Mouse (Mus musculus) heart, embryonic 14.5 days (tissue): ENCODE results near the gene Setd3. TPM values are rescaled to one million over a fixed set of nuclear protein-coding genes. Genes with fewer than 3 reads are reported as not detected.

Experiments
- ATAC-seq: fragments of 200-750 bp; cut with Nextera tagmentation; 2 replicates; pipeline ENCODE4 v1.8.0; 2017; ENCODE audit warnings: low read depth, moderate TSS enrichment; ENCODE audit not compliant: insufficient number of reproducible peaks, insufficient read depth, low FRiP score
- H3K27ac ChIP-seq, 2 experiments: fragments of 200-500 bp in 1 of 2; fragments of 300-500 bp in 1 of 2; sonication (generic) in 1 of 2; replicated peaks in 1 of 2; 2 replicates each; pipeline ENCODE4 v1.5.1; 2012 to 2014; ENCODE audit warnings: low read depth in 2 of 2, low read length in 2 of 2, control low read depth in 1 of 2, mild to moderate bottlenecking in 1 of 2, mixed read lengths in 1 of 2; ENCODE audit not compliant: control insufficient read depth in 1 of 2, insufficient read depth in 1 of 2
- H3K27me3 ChIP-seq: fragments of 300-500 bp; sonication (generic); 2 replicates; pipeline ENCODE4 v1.6.1; 2014; ENCODE audit warnings: mild to moderate bottlenecking, low read length, control low read depth; ENCODE audit not compliant: control insufficient read depth, insufficient read depth
- H3K36me3 ChIP-seq: fragments of 300-500 bp; sonication (generic); 2 replicates; pipeline ENCODE4 v1.6.1; 2014; ENCODE audit warnings: mild to moderate bottlenecking, control low read depth, low read length, mixed read lengths; ENCODE audit not compliant: control insufficient read depth, insufficient read depth
- H3K4me1 ChIP-seq, 2 experiments: fragments of 200-500 bp in 1 of 2; fragments of 300-500 bp in 1 of 2; sonication (generic) in 1 of 2; 2 replicates each; pipeline ENCODE4 v1.6.1; 2012 to 2014; ENCODE audit warnings: low read length in 2 of 2, control low read depth in 1 of 2, mixed read lengths in 1 of 2; ENCODE audit not compliant: control insufficient read depth in 2 of 2, insufficient read depth in 2 of 2
- H3K4me2 ChIP-seq: fragments of 300-500 bp; sonication (generic); 2 replicates; pipeline ENCODE4 v1.6.1; 2014; ENCODE audit warnings: mild to moderate bottlenecking, low read length
- H3K4me3 ChIP-seq, 2 experiments: fragments of 200-500 bp in 1 of 2; fragments of 300-500 bp in 1 of 2; sonication (generic) in 1 of 2; 2 replicates each; pipeline ENCODE4 v1.5.1; 2012 to 2014; ENCODE audit warnings: low read length in 2 of 2, mild to moderate bottlenecking in 2 of 2, control low read depth in 1 of 2, low read depth in 1 of 2, moderate library complexity in 1 of 2; ENCODE audit not compliant: control insufficient read depth in 1 of 2, insufficient read depth in 1 of 2
- H3K9ac ChIP-seq: fragments of 300-500 bp; sonication (generic); 2 replicates; pipeline ENCODE4 v1.6.1; 2014; ENCODE audit warnings: mild to moderate bottlenecking, low read length
- H3K9me3 ChIP-seq: fragments of 300-500 bp; sonication (generic); 2 replicates; pipeline ENCODE4 v1.6.1; 2016; ENCODE audit warnings: low read length, control low read depth; ENCODE audit not compliant: control insufficient read depth
- WGBS: fragments of 180-500 bp; shearing (Covaris S2); extraction: QIAGEN DNeasy Blood & Tissue Kit; methylation state at CpG from one replicate; pipeline ENCODE4 v1.1.7; 2014; 5-methylcytosine and 5-hydroxymethylcytosine counted together
- polyA plus RNA-seq: library from polyadenylated mRNA; unstranded; fragments of >200 nt; fragmentation: Nextera tagmentation; extraction: Ambion mirVana; gene quantifications from 2 replicates; pipeline ENCODE4 v1.2.1, GENCODE M21; 2014

The Setd3 gene
- polyA plus RNA-seq, 1 experiment from 2014 or later, result 68.2 TPM

- Histone ChIP-seq H3K27ac (no peak overlapping the region), H3K9me3 (no peaks in the 10 kb centered on the region), H3K27me3 (no peaks in the 10 kb centered on the region), H3K4me1 (no peaks in the 10 kb centered on the region; a peak in 2 of 4 replicates), H3K4me2 (no peak overlapping the region), H3K4me3 (no peak overlapping the region), H3K36me3 (no peaks in the 10 kb centered on the region), H3K9ac (no peak overlapping the region)
- 56% methylated on average over 18 of the region's 18 CpGs for WGBS
- ATAC-seq, result no peak
These were observed 80.7 kb downstream of the Setd3 start for GRCm38 (mm10) chr12:108098201-108098980.

- WGBS, result 85% methylated on average over 8 of the region's 8 CpGs
- Histone ChIP-seq H3K9ac (no peak overlapping the region), H3K27ac (no peak overlapping the region), H3K9me3 (no peaks in the 10 kb centered on the region), H3K36me3 (no peaks in the 10 kb centered on the region), H3K4me3 (no peak overlapping the region), H3K27me3 (no peaks in the 10 kb centered on the region), H3K4me2 (no peak overlapping the region), H3K4me1 (no peaks in the 10 kb centered on the region; a peak in 1 of 4 replicates)
- no peak for ATAC-seq
These were observed 81.5 kb downstream of the Setd3 start for GRCm38 (mm10) chr12:108097643-108098042.

- 76% methylated on average over 9 of the region's 9 CpGs for WGBS
- Histone ChIP-seq H3K4me3 (no peak overlapping the region), H3K4me2 (no peak overlapping the region), H3K9me3 (no peaks in the 10 kb centered on the region), H3K4me1 (no peaks in the 10 kb centered on the region), H3K27ac (no peak overlapping the region), H3K27me3 (no peaks in the 10 kb centered on the region), H3K9ac (no peak overlapping the region), H3K36me3 (no peaks in the 10 kb centered on the region)
- no peak for ATAC-seq
These were observed 90.9 kb downstream of the Setd3 start for GRCm38 (mm10) chr12:108088253-108088652.

GRCm38 (mm10) chr12:108087489-108087888 is 91.6 kb downstream of the Setd3 start:
- WGBS, result 71% methylated on average over 2 of the region's 2 CpGs
- no peak for ATAC-seq
- no peak overlapping the region for H3K9ac ChIP-seq
- H3K4me2 ChIP-seq, result no peak overlapping the region
- no peaks in the 10 kb centered on the region for H3K4me1 ChIP-seq
- H3K4me3 ChIP-seq, result no peak overlapping the region
- H3K36me3 ChIP-seq, result no peaks in the 10 kb centered on the region
- H3K27me3 ChIP-seq, result no peaks in the 10 kb centered on the region
- no peak overlapping the region for H3K27ac ChIP-seq
- H3K9me3 ChIP-seq, result no peaks in the 10 kb centered on the region

GRCm38 (mm10) chr12:108078122-108078752 is 100.9 kb downstream of the Setd3 start:
- H3K4me2 ChIP-seq, result no peak overlapping the region
- 72% methylated on average over 10 of the region's 10 CpGs for whole genome bisulfite sequencing
- ATAC-seq, result no peak
- no peaks in the 10 kb centered on the region for H3K4me1 ChIP-seq
- H3K27me3 ChIP-seq, result no peaks in the 10 kb centered on the region
- H3K9me3 ChIP-seq, result no peaks in the 10 kb centered on the region
- no peaks in the 10 kb centered on the region for H3K36me3 ChIP-seq
- no peak overlapping the region for H3K9ac ChIP-seq
- no peak overlapping the region for H3K4me3 ChIP-seq
- H3K27ac ChIP-seq, result no peak overlapping the region

- Histone ChIP-seq H3K9ac (no peak overlapping the region), H3K4me2 (no peak overlapping the region), H3K27ac (no peak overlapping the region), H3K9me3 (no peaks in the 10 kb centered on the region), H3K4me1 (peaks cover 4 to 12% of the 10 kb centered on the region in 2 experiments; a peak in 1 of 4 replicates), H3K27me3 (no peaks in the 10 kb centered on the region), H3K36me3 (no peaks in the 10 kb centered on the region), H3K4me3 (no peak overlapping the region)
- no peak for ATAC-seq
- 59% methylated on average over 5 of the region's 5 CpGs for WGBS
These were observed 106.2 kb downstream of the Setd3 start for GRCm38 (mm10) chr12:108072907-108073306.

GRCm38 (mm10) chr12:108070685-108071662 is 108.1 kb downstream of the Setd3 start:
- H3K27ac ChIP-seq, result no peak overlapping the region
- H3K36me3 ChIP-seq, result no peaks in the 10 kb centered on the region
- no peak for ATAC-seq
- 47% methylated on average over 21 of the region's 21 CpGs for WGBS
- peaks cover 4 to 12% of the 10 kb centered on the region in 2 experiments; a peak in 1 of 4 replicates for H3K4me1 ChIP-seq
- no peak overlapping the region for H3K4me3 ChIP-seq
- H3K27me3 ChIP-seq, result no peaks in the 10 kb centered on the region
- H3K9ac ChIP-seq, result no peak overlapping the region
- no peak overlapping the region for H3K4me2 ChIP-seq
- no peaks in the 10 kb centered on the region for H3K9me3 ChIP-seq
